Mouse (Mus musculus) urinary bladder, adult 18-20 months (tissue): ENCODE data around the gene Wipi1.
"Not testable (repeated sequence)": the region's sequence is repeated elsewhere in the genome, so short reads cannot be mapped to it uniquely, and the experiment has no call there.

ENCODE experiments used
- DNase-seq, 2 experiments: peaks; one replicate each; pipeline ENCODE4 v3.0.0; 2022; ENCODE audit warnings: low spot score in 2 of 2, mixed read lengths in 2 of 2

Wipi1 gene

GRCm38 (mm10) chr11:109611303-109612149, at the start of gene Wipi1:
Gene Wipi1 (minus strand): TSS chr11:109611967.
- peak; percentile 99 for DNase-seq

DNA sequence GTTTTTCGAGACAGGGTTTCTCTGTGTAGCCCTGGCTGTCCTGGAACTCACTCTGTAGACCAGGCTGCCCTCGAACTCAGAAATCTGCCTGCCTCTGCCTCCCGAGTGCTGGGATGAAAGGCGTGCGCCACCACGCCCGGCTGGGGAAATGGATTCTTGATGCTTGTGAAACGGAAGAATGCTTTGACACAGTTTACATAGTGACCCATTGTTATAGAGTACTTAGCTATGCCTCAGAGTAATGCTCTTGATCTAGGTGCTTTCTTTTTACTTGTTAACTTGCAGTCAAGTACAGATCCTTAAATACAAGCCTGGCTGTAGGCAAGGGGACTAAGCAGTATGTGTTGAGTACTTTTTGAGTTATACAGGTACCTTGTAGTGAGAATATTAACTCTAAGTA, 48.8 kb upstream of the Wipi1 start:
- not testable (repeated sequence) for DNase-seq

DNA sequence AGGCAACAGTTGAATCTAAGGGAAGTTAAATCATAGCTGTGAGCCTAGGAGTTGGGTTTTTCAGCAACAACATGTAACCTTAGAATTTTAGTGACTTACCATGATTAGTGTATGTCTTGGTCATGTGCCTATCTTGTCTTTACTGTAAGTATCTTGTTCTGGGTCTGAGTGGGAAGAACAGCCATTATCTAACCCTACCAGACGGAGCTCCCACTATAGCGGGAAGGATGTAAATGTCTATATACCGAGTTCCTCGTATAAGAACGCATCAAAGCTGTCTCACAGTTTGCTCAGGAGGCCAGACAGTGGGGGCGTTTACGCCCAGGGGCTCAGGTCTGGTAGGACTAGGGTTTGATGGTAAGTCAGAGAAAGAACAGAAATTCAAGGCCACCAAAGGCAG, 44.5 kb upstream of the Wipi1 start:
- no peak for DNase-seq

GRCm38 (mm10) chr11:109654581-109654980, 42.8 kb upstream of the Wipi1 start:
- DNase-seq, result no peak

GRCm38 (mm10) chr11:109653201-109653600, 41.4 kb upstream of the Wipi1 start:
- no peak for DNase-seq

- DNase-seq, result no peak
These were observed 40.7 kb upstream of the Wipi1 start for GRCm38 (mm10) chr11:109652505-109652904.

DNA sequence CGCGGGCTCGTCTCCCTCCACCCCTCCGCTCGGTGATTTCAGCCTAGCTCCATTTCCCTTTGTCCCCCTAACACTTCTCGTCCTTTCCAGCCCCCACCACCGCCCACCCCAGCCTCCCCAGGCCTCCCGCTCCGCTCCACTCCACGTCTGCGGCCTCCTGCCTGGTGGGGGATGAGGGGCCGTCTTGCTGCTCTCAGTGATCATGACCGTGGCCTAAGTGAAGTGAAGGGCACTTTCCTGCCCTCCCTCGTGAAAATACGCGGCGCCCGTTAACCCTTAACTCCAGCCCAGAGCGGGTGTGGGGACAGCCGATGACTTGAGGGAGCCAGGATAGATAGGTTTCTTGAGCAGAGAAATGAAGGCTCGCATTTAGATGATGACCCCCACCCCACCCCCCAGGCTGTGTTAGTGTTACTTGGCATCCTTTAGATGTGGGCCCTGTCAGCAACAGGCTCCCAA, 39.8 kb upstream of the Wipi1 start:
- DNase-seq, result peak; percentile 24 to 37

DNA sequence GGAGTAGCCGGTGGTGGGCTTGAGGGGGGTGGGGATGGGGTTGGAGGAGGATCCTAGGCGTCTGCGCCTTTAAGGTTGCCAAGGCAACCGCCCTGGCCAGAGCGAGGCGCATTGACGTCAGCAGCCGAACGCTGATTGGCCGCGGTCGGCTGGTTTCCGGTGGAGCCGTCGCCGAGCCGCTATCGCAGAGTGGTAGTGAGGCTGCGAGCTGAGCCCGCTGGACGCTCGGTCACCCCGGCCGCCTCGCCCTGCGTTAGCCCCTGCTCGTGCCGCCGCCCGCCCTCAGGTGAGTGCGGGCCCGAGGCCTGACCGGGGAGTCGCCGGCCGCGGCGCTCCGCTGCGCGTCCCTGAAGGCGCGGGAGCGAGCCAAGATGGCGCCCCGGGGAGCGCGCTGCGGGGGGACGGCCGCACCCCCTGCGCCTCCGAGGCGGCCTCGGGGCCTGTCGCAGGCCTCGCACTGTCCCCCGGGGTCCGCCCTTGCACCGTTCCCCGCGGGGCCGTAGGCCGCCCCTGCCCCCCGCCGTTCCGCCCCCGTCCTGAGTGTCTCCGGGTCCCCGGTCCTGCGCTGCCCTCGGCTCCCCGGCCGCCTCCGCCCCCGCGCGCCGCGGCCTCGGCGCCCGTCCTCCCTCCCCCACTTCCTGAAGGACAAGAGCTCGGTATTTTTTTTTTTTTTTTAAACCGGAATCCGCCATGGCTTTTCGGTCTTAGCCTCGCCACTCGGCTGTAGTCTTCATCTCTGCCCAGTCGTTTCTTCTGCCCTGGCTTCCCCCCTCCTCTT, 39.2 kb upstream of the Wipi1 start:
- DNase-seq, result peak; percentile 88 to 90

DNA sequence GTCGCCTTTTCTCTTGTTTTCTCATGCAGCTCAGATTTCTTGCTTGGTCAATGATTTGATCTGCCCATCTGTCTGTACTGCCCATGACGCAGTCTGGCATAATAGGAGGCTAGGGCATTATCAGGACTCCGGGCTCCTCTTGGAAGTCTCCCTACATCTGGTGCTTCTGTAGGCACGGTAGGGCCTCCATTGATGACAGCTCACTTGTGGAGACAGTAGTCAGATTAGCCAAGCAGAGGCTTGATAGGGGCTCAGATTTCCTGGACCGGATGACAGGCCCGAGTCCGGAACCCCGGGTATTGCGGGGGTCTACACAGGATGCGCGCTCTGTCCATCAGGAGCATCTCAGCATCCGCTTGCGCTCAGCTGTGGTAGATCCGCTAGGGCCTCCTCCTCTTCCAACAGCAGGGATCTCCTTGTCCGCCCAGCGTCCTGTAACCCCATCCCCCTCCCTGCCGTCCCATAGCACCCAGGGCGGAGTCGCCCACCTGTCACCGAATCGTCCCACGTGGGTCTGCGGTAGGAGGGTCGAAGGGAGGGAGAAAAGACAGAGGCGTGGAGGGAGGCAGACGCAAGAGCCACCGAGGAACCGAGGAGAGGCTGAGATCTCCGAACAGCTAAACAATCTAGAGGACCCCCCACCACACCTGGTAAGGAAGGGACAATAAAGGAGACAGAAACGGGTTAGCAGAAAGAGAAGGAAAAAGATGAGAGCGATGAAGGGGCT, 38.4 kb upstream of the Wipi1 start:
- peak; percentile 49 to 62 for DNase-seq

DNA sequence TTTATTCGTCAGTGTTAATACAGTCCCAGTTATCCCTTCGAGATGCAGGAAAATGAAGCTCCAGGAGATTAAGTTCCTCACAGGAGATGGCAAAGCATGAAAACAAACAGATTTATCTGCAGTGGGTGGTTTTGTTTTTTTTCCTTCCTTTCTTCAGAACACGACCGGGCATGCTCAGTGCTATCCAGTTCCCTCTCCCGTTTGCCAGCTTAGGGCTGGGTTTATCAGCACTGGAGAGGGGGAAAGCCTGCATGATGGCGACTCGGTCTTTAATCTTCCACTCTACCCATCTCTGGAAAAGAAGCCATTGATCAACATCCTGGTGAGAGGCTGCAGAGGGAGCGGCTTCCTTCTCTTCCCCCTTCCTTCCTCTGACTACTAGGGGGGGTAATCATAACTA, 37.4 kb upstream of the Wipi1 start, which contains the start of gene Prkar1a:
Gene Prkar1a, plus strand, starts transcription at position 200 of the 400 bp plus-strand sequence.
- no peak for DNase-seq

- DNase-seq, result no peak
These were observed 36.7 kb upstream of the Wipi1 start for GRCm38 (mm10) chr11:109648510-109648909.

GRCm38 (mm10) chr11:109641498-109642222, 29.9 kb upstream of the Wipi1 start:
- DNase-seq, result no peak

- DNase-seq, result no peak
These were observed 24.2 kb upstream of the Wipi1 start for GRCm38 (mm10) chr11:109635871-109636395.

DNA sequence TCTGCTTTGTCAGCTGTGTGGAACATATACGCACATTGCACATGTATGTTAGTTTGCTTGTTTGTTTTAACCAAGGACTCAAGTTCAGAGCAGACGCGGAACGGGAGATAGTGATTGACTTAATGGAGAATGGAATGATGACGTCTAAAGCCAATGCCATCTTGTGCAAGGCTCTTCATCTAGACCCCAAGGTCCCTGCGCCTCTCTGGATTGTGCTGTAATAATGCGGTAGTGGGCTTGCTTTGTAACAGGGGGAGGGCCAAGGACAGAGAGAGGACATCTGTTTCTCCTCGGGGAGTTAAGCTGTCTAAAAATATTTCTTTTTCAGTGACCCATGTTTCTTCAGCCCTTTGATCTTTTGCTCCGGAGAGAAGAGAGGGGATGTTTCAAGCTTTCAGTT, 23.2 kb upstream of the Wipi1 start:
- no peak for DNase-seq

DNA sequence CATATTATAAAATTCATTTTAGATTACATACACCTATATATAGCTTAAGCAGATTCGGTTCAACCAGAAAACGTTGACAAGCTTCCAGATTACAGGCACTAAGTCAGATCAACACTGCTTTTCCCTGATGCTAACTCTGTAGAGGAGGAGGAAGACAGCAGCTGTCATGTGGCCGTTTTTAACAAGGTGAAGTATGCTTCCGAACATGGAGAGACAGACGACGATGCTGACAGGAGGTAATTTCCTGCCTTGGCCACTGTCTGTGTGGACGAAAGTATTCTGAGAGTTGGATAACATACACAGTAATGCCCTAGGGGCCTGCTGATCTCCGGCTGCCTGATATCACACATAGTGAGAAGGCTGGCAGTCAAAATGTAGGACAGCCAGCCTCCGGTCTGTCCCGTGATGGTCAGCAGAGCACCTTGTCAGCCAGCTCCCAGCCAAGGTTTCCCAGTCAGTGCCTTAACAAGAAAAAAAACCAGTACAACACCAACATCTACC, 17.3 kb upstream of the Wipi1 start:
- no peak for DNase-seq

- no peak for DNase-seq
These were observed 16.3 kb upstream of the Wipi1 start for GRCm38 (mm10) chr11:109628099-109628498.

DNA sequence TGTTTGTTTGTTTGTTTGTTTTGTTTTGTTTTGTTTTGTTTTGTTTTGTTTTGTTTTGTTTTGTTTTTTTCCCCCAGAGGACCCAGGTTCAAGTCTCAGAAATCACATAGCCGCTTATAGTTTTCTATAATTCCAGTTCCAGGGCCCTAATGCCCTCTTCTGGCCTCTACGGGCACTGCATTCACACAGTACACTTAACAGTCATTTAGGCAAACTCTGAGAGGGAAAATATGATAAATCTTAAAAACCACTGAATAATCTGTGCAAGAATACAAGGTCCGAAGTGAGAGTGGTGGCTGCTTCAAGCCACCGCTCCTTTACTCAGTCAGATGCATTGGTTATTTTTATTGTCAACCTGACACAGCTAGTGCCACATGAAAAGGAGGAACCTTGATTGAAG, 15.9 kb upstream of the Wipi1 start:
- no peak for DNase-seq

- DNase-seq, result no peak
These were observed 11.5 kb upstream of the Wipi1 start for GRCm38 (mm10) chr11:109623238-109623637.

DNA sequence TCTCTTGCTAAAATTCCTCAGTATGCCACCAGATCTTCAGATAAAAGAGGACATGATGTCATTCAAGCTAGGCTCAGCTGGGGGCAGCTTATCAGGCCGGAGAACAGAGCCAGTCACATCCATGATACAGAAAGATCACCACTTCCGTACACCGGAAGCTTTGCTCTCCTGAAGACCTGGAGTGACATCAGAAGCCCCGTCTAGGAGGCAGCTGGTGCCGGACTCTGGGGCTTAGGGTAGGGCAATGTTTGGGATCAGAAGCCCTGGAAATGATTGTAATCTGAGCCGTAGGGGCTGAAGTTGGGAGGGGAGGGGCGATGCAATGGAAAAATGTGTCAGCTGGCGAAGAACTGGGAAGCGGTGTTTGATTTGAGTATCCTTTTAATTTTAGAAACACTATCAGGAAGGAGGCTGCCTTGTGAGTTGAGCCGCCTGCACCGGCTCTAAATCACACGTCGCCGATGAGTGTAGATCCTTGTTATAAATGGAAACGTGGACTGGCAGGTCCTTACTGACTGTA, 10.8 kb upstream of the Wipi1 start:
- DNase-seq, result no peak

DNA sequence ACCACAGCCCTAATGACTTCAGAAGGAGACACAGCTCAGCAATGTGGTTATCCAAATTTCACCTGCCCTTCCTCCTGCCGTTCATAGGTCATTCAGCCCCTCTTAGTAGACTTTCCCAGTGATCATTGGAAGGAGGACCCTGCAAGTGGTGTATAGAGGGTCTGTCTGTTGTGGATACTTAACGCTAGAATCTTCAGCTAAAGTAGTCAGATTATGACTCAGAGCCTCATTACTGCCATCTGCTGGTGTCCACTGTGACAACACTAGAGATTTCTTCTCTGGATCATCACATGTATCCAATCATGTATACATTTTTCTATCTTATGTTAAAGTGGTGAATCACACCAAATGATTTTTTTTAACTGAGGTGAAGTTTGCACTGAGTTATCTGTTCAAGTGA, 9.4 kb upstream of the Wipi1 start:
- peak in 1 of 2 experiments; percentile 39 for DNase-seq

DNA sequence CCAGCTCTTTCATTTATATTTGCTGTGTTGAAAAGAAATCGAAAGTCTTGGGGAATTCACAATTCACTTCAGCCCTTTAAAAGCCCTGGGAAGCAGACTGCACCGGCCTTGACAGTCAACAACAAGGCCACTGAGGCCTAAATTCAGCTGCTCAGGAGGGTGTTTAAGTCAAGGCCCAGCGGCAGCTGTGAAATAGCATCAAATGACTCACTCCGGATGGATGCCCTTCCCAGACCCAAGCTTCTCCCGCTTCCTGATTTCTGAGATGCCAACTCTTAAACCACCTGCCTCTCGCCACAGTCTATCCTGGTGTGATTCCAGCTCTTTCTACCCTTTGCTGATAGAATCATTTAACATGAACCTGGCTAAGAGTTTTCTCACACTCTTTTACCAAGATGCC, 8.6 kb upstream of the Wipi1 start:
- DNase-seq, result no peak
